Mouse (Mus musculus): ENCODE measurements around the gene Gm14322.
"Not testable (repeated sequence)": the region's sequence is repeated elsewhere in the genome, so short reads cannot be mapped to it uniquely, and the experiment has no call there.

Gm14322 gene

DNA sequence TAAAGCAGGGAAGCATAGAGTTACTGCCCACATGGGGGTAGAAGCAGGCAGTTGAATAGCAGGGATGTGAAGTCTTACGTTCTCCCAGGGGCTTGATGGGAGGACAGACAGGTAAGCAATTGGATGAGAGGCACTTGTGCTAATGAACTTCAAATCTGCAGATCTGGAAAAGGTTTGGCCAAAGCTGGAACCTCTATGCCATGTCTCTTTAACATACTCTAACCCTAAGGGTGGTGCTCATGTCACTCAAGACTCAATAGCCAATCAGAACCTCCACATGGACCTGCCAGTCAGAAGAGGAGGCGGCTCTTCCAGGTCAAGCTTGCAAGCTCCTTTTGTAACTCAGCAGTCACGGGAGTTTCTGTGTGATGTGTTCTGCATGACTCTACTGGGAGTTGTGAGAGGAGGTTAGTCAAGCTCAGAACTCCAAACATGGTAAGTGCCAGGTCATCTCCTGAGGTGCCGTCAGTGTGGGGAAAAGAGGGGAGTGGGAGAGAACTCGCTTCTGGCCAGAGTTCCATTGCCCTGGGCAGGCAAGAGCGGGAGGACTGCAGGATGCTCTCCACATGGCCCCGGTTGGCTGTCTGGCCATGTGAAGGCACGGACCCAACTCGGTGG lies at the start of gene Gm14322:
Gene Gm14322, plus strand, starts transcription at position 348 of the 618 bp plus-strand sequence.
- not testable (repeated sequence) for DNase-seq (ENCODE audit: low spot score)

DNA sequence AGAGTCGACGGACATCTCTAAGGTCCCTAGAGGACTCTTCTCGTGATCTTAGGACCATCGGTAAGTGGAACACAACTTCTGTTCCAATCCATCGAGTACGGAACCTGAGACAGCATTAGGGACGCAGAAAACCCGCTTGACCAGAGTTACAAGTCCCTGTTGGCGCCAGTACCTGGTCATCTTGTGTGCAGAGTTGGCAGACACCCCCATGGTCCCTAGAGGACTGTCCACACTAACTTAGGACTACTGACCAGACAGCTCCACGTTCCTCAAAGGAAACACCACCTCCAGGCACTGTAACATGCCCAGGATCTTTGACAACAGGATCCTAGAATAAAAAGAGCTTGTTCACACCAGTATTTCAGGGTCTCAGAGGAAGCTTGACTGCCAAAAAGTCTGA lies 17.6 kb upstream of the Gm14322 start:
- not testable (repeated sequence) for DNase-seq (ENCODE audit: low spot score)

DNA sequence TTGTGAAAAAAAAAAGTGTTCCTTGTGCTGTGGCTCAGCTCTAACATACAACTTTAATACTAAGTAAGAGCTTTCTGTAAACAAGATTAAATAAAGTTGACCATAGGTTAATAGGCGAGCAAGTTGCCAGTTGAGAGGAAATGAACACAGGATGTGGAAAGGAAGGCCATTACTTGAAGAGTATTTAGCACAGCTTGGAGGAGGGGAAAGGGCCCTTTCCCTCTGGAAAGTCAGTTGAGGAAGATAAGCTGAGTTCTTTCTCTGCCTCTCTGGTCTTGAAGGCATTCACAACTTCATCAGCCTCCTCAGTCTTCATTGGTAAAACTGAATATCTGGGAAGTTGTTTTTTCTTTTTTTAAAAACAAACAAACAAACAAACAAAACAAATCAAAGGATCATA lies 28.3 kb downstream of the Gm14322 start:
- DNase-seq (ENCODE audit: low spot score): not testable (repeated sequence)

DNA sequence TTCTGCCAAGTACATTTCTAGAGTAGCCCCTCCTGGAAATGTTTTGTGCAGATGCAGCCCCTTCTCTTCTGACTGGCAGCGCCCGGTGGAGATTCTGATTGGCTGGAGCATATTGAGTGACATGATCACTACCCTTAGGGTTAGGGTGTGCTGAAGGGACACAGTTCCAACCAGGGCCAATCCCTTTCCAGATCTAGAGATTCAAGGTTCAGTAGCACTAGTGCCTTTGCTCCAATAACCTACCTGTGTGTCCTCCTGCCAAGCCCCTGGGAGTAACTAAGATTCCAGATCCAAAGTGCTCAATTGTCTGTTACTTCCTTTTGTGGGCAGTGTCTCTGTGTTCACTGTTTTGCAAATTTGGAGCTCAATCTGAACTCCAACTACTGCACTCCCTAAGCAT lies 47.1 kb downstream of the Gm14322 start:
- not testable (repeated sequence) for DNase-seq (ENCODE audit: low spot score)
